Mouse (Mus musculus) stomach, embryonic 15.5 days (tissue): ENCODE data around the gene Lef1. TPM values are rescaled to one million over a fixed set of nuclear protein-coding genes. Genes with fewer than 3 reads are reported as not detected.

Experiments used
- ATAC-seq: fragments of 200-750 bp; cut with Nextera tagmentation; 2 replicates; pipeline ENCODE4 v1.8.0; 2017; ENCODE audit warnings: low read depth, moderate number of reproducible peaks, moderate TSS enrichment; ENCODE audit not compliant: insufficient read depth, low FRiP score
- H3K27ac ChIP-seq: fragments of 300-500 bp; sonication (generic); 2 replicates; pipeline ENCODE4 v1.5.1; 2015; ENCODE audit warnings: mild to moderate bottlenecking, inconsistent platforms
- H3K27me3 ChIP-seq: fragments of 300-500 bp; sonication (generic); replicated peaks from 2 replicates; pipeline ENCODE4 v1.6.1; 2015; ENCODE audit warnings: inconsistent platforms
- H3K36me3 ChIP-seq: fragments of 300-500 bp; sonication (generic); 2 replicates; pipeline ENCODE4 v1.6.1; 2015; ENCODE audit warnings: inconsistent platforms
- H3K4me1 ChIP-seq: fragments of 300-500 bp; sonication (generic); 2 replicates; pipeline ENCODE4 v1.6.1; 2015; ENCODE audit warnings: inconsistent platforms
- H3K4me2 ChIP-seq: fragments of 300-500 bp; sonication (generic); 2 replicates; pipeline ENCODE4 v1.6.1; 2015; ENCODE audit warnings: mild to moderate bottlenecking, inconsistent platforms
- H3K4me3 ChIP-seq: fragments of 300-500 bp; sonication (generic); replicated peaks from 2 replicates; pipeline ENCODE4 v1.5.1; 2015; ENCODE audit warnings: inconsistent platforms
- H3K9ac ChIP-seq: fragments of 300-500 bp; sonication (generic); 2 replicates; pipeline ENCODE4 v1.6.1; 2015; ENCODE audit warnings: inconsistent platforms
- H3K9me3 ChIP-seq: fragments of 300-500 bp; sonication (generic); 2 replicates; pipeline ENCODE4 v1.6.1; 2016; ENCODE audit warnings: inconsistent platforms
- WGBS: fragments of 180-500 bp; shearing (Covaris S2); methylation state at CpG from one replicate; pipeline ENCODE4 v1.1.7; 2015; 5-methylcytosine and 5-hydroxymethylcytosine counted together
- polyA plus RNA-seq: library from polyadenylated mRNA; unstranded; fragments of >200 nt; fragmentation: Nextera tagmentation; extraction: Ambion mirVana; gene quantifications from 2 replicates; pipeline ENCODE4 v1.2.1, GENCODE M21; 2015

Gene Lef1
- polyA plus RNA-seq, 1 experiment from 2014 or later, result 0.95 TPM

DNA sequence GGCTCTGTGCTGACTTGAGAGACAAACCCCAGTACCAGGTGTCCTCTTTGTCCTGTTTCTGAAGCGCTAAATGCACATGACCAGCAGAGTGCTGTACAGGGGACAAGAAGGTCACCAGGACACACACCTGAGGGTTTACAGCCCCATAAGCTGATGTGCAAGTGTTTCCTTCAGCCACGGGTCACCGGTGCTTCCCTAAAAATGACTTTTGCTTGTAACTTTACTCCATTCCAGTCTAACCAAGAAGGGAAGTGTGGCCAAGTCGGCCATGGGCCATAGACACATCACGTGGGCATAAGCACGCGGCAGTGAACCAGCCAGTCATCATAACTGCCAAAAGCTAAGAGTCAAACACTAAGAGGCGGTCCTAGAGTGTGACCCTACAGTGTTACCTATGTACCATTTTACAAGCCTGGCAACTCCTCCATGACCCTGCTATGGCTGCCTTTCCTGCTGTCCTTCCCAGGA, 136.3 kb downstream of the Lef1 start:
- Histone ChIP-seq H3K9me3 (no peaks in the 10 kb centered on the region), H3K36me3 (peaks cover 15% of the 10 kb centered on the region), H3K27ac (no peak overlapping the region)

GRCm38 (mm10) chr3:131247447-131247846, 137.2 kb downstream of the Lef1 start:
- Histone ChIP-seq H3K4me1 (no peaks in the 10 kb centered on the region; the same call in 1 of the 2 replicates), H3K4me2 (no peak overlapping the region), H3K27ac (no peak overlapping the region), H3K9me3 (no peaks in the 10 kb centered on the region), H3K9ac (no peak overlapping the region), H3K36me3 (peaks cover 15% of the 10 kb centered on the region; the same call in 1 of the 2 replicates), H3K27me3 (no peaks in the 10 kb centered on the region), H3K4me3 (no peak overlapping the region)
- 81% methylated on average over 6 of the region's 6 CpGs for WGBS
- ATAC-seq, result no peak

More for the DNA sequence above, 136.3 kb downstream of the Lef1 start:
- Histone ChIP-seq H3K4me2 (no peak overlapping the region), H3K4me1 (no peaks in the 10 kb centered on the region; the same call in 1 of the 2 replicates), H3K27me3 (no peaks in the 10 kb centered on the region), H3K9ac (no peak overlapping the region), H3K4me3 (no peak overlapping the region)
- 88% methylated on average over 8 of the region's 8 CpGs for WGBS
- ATAC-seq, result no peak

GRCm38 (mm10) chr3:131247851-131248250, 137.6 kb downstream of the Lef1 start:
- ATAC-seq, result no peak
- H3K4me3 ChIP-seq, result no peak overlapping the region
- H3K36me3 ChIP-seq, result peaks cover 15% of the 10 kb centered on the region; the same call in 1 of the 2 replicates
- no peaks in the 10 kb centered on the region; the same call in 1 of the 2 replicates for H3K4me1 ChIP-seq
- WGBS, result 83% methylated on average over 5 of the region's 5 CpGs
- no peak overlapping the region for H3K9ac ChIP-seq
- H3K27ac ChIP-seq, result no peak overlapping the region
- no peaks in the 10 kb centered on the region for H3K9me3 ChIP-seq
- H3K4me2 ChIP-seq, result no peak overlapping the region
- H3K27me3 ChIP-seq, result no peaks in the 10 kb centered on the region

DNA sequence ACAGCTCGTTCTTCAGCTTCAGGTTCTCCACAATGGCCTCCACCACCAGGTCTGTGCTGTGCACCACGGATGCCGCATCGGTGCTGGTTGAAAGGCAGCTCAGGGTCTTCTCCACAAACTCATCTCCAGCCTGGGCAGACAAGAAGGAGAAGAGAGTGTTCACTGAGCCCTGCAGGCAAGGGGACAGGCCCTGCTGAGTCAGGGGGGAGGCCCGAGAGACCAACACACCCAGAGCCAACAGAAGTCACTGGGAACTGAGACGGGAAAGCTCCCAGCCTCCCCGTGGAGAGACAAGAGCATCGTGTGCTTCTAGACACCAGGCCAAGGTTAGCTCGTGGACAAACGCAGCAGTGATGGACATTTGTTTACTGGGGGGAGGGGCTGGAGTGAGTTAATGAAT, 138.2 kb downstream of the Lef1 start:
- Histone ChIP-seq H3K4me1 (no peaks in the 10 kb centered on the region; the same call in 1 of the 2 replicates), H3K4me3 (no peak overlapping the region), H3K9me3 (0 out of 2 replicates have a peak, but pooled peaks cover under 1% of the 10 kb centered on the region), H3K36me3 (peaks cover 15% of the 10 kb centered on the region; the same call in 1 of the 2 replicates), H3K9ac (no peak overlapping the region), H3K27ac (no peak overlapping the region), H3K4me2 (no peak overlapping the region), H3K27me3 (no peaks in the 10 kb centered on the region)
- ATAC-seq, result no peak
- WGBS, result 71% methylated on average over 10 of the region's 10 CpGs

GRCm38 (mm10) chr3:131250283-131250682, 140.0 kb downstream of the Lef1 start:
- no peaks in the 10 kb centered on the region for H3K27me3 ChIP-seq
- 56% methylated on average over 2 of the region's 2 CpGs for WGBS
- no peak overlapping the region for H3K4me3 ChIP-seq
- no peak overlapping the region for H3K4me2 ChIP-seq
- no peak overlapping the region for H3K9ac ChIP-seq
- H3K36me3 ChIP-seq, result peaks cover 9% of the 10 kb centered on the region; the same call in 1 of the 2 replicates
- H3K27ac ChIP-seq, result no peak overlapping the region; the same call in 1 of the 2 replicates
- no peaks in the 10 kb centered on the region; the same call in 1 of the 2 replicates for H3K4me1 ChIP-seq
- H3K9me3 ChIP-seq, result 0 out of 2 replicates have a peak, but pooled peaks cover 3% of the 10 kb centered on the region
- no peak for ATAC-seq

DNA sequence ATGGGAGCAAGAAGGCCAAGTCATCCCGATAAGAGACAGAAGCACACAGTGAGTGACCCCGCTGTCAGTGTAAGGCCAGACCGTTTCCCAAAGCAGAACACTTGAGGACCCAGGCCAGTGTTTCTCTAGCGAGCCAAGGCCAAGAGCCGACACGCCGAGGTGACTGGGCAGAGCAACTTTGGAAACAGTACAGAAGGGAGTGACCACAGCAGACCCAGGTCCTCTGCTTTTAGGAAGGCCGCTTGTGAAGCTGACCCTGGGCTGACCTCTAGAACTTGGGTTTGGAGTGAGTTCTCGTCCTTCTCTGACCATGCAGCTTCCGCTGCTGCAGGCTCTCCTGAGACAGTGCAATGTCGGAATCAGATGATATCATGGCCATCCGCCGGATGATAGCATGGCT, 140.7 kb downstream of the Lef1 start:
- whole genome bisulfite sequencing, result 84% methylated on average over 13 of the region's 13 CpGs
- H3K9me3 ChIP-seq, result 0 out of 2 replicates have a peak, but pooled peaks cover 3% of the 10 kb centered on the region
- H3K27ac ChIP-seq, result no peak overlapping the region
- H3K36me3 ChIP-seq, result peaks cover 9% of the 10 kb centered on the region; the same call in 1 of the 2 replicates
- H3K4me3 ChIP-seq, result no peak overlapping the region
- H3K9ac ChIP-seq, result no peak overlapping the region
- no peak for ATAC-seq
- H3K4me2 ChIP-seq, result no peak overlapping the region
- H3K27me3 ChIP-seq, result no peaks in the 10 kb centered on the region
- H3K4me1 ChIP-seq, result no peaks in the 10 kb centered on the region

DNA sequence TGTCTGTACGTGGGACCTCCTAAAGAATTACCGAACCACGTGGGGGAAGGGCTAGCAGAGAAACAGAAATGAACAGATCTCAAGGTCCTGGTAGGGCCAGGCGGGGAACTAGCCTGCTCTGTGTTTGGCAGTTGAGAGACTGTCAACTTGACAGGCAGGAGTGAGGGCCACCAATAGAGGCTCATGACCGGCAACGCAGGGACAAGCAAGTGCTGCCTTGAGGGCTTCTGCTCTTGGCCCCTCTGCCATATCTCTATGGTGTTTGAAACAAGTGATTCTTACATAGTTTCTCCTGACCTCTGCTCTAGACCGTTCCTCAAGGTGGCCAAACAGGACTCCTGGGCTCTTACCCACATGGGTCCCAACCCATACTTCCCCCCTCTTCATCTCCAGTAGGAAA, 141.3 kb downstream of the Lef1 start:
- ATAC-seq, result 0 out of 2 replicates have a peak, but pooled peaks have one; percentile 5
- no peak overlapping the region for H3K27ac ChIP-seq
- H3K4me1 ChIP-seq, result no peaks in the 10 kb centered on the region

DNA sequence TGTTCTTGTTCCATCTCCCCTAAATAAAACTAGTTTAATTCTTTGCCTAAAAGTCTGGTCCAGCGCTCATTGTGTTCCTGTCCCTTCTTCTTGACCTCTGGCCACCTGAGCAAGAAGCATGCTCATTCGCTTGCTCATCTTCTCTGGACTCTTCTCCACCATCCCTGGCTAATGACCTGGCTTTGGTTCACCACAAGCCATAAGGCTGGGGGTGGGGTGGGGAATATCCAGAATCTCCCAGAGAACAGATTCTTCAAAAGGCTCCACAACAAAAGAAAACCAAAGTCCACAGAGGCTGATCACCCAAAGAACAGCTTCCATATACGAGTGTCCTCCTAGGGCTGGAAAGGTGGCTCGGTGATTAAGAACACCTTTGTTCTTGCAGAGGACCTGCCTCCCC, 144.7 kb downstream of the Lef1 start:
- 94% methylated on average over 4 of the region's 4 CpGs for WGBS
- Histone ChIP-seq H3K36me3 (no peaks in the 10 kb centered on the region), H3K4me3 (no peak overlapping the region), H3K4me1 (no peaks in the 10 kb centered on the region), H3K27me3 (no peaks in the 10 kb centered on the region), H3K4me2 (no peak overlapping the region), H3K9me3 (0 out of 2 replicates have a peak, but pooled peaks cover 3% of the 10 kb centered on the region), H3K27ac (no peak overlapping the region), H3K9ac (no peak overlapping the region)
- ATAC-seq, result no peak

More for the DNA sequence above, 141.3 kb downstream of the Lef1 start:
- Histone ChIP-seq H3K9me3 (0 out of 2 replicates have a peak, but pooled peaks cover 3% of the 10 kb centered on the region), H3K36me3 (peaks cover 9% of the 10 kb centered on the region; the same call in 1 of the 2 replicates), H3K4me3 (no peak overlapping the region), H3K4me2 (no peak overlapping the region), H3K27me3 (no peaks in the 10 kb centered on the region), H3K9ac (no peak overlapping the region)
- 81% methylated on average over 7 of the region's 7 CpGs for WGBS

GRCm38 (mm10) chr3:131255399-131255981, 145.2 kb downstream of the Lef1 start:
- 0 out of 2 replicates have a peak, but pooled peaks cover 3% of the 10 kb centered on the region for H3K9me3 ChIP-seq
- H3K4me1 ChIP-seq, result no peaks in the 10 kb centered on the region
- no peak overlapping the region for H3K27ac ChIP-seq
- H3K4me3 ChIP-seq, result no peak overlapping the region
- H3K36me3 ChIP-seq, result 0 out of 2 replicates have a peak, but pooled peaks cover 3% of the 10 kb centered on the region
- H3K27me3 ChIP-seq, result no peaks in the 10 kb centered on the region
- 91% methylated on average over 3 of the region's 3 CpGs for WGBS
- H3K4me2 ChIP-seq, result no peak overlapping the region
- no peak for ATAC-seq
- H3K9ac ChIP-seq, result no peak overlapping the region

DNA sequence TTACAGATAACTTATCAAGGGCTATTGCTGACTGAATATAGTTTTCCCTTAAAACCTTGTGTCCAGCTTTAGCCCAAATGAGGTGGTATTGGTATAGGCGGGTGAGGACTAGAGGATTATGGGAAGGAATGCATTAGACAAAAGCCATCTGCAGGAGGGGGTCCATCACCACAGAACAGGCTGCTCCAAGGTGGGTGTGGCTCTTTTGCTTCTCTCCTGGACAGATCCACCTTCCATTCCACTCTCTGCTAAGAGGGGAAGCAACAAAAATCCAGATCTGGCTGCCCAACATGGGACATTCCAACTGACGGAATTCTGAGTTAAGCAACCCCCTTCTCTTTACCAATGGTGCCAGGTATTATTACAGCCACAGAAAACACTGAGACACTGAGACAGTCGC, 148.7 kb downstream of the Lef1 start:
- no peak overlapping the region for H3K27ac ChIP-seq
- no peak for ATAC-seq
- H3K27me3 ChIP-seq, result no peaks in the 10 kb centered on the region
- H3K4me3 ChIP-seq, result no peak overlapping the region
- WGBS, result 88% methylated on average over 3 of the region's 3 CpGs
- no peaks in the 10 kb centered on the region for H3K9me3 ChIP-seq
- H3K4me2 ChIP-seq, result no peak overlapping the region
- peaks cover 24% of the 10 kb centered on the region; the same call in 1 of the 2 replicates for H3K36me3 ChIP-seq
- no peak overlapping the region for H3K9ac ChIP-seq
- H3K4me1 ChIP-seq, result no peaks in the 10 kb centered on the region

DNA sequence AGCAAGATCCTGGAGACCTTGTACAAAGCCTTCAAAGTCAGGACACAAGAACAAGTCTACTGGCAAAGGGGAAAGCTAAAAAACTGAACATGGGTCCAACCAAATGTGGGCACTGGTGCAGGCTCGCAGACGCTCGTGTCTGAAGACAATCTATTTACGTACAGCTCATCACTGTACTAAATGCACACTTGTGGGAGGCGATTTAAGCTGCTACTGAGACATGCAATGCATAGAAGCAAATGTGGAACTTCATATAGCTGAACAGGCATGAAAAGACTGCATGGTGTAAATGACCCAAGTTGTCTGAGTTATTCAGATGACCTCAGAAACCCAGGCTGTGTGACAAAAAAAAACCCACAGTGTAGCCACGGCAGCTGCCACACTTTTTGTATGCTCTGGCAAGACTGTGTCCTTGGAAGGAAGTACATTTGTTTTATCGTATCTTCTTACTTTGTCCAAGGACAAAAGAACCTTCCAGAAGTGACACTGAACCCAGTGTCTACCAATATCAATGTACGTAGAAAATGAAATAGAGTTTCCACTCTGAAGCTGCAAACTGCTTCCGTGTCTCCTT, 149.2 kb downstream of the Lef1 start:
- peaks cover 24% of the 10 kb centered on the region; the same call in 1 of the 2 replicates for H3K36me3 ChIP-seq
- no peak overlapping the region for H3K4me3 ChIP-seq
- no peak overlapping the region for H3K9ac ChIP-seq
- no peak overlapping the region for H3K4me2 ChIP-seq
- no peaks in the 10 kb centered on the region for H3K27me3 ChIP-seq
- H3K9me3 ChIP-seq, result no peaks in the 10 kb centered on the region
- H3K27ac ChIP-seq, result no peak overlapping the region
- H3K4me1 ChIP-seq, result no peaks in the 10 kb centered on the region
- ATAC-seq, result no peak
- 90% methylated on average over 9 of the region's 9 CpGs for WGBS

DNA sequence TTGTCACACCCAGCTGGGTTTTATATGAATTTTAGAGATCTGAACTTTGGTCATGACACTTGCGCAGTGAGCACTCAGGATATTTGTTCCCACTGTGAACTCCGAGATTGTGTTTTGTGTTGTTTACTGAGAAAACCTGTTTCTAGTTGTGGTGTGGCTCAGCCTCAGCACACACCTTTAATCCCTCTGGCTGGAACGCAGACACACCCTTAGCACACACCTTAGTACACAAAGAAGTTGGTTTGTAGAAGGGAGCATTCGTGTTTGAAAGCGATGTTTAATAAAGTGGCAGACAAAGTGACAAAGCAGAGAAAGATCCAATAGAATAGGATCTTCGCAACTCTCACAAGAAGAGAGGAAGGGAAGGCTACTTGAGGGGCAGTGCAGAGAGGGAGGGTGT, 150.1 kb downstream of the Lef1 start:
- no peaks in the 10 kb centered on the region for H3K9me3 ChIP-seq
- 79% methylated on average over 6 of the region's 6 CpGs for WGBS
- peaks cover 24% of the 10 kb centered on the region; the same call in 1 of the 2 replicates for H3K36me3 ChIP-seq
- no peaks in the 10 kb centered on the region for H3K4me1 ChIP-seq
- H3K9ac ChIP-seq, result no peak overlapping the region
- no peak overlapping the region for H3K4me3 ChIP-seq
- no peak overlapping the region for H3K27ac ChIP-seq
- no peak for ATAC-seq
- H3K27me3 ChIP-seq, result no peaks in the 10 kb centered on the region
- no peak overlapping the region for H3K4me2 ChIP-seq
